Mouse (Mus musculus) liver, embryonic 16.5 days (tissue): Measurements from ENCODE around the gene Sema6d. TPM values are rescaled to one million over a fixed set of nuclear protein-coding genes. Genes with fewer than 3 reads are reported as not detected.

ENCODE experiments used
- ATAC-seq: fragments of 200-750 bp; cut with Nextera tagmentation; 2 replicates; pipeline ENCODE4 v1.8.0; 2017; ENCODE audit warnings: low read depth, mild to moderate bottlenecking, moderate number of reproducible peaks, moderate library complexity
- H3K27ac ChIP-seq: fragments of 300-500 bp; sonication (generic); 2 replicates; pipeline ENCODE4 v1.5.1; 2014; ENCODE audit warnings: mild to moderate bottlenecking, low read length
- H3K27me3 ChIP-seq: fragments of 300-500 bp; sonication (generic); 2 replicates; pipeline ENCODE4 v1.6.1; 2014; ENCODE audit warnings: low read depth, low read length, mixed read lengths; ENCODE audit not compliant: control insufficient read depth, insufficient read depth
- H3K36me3 ChIP-seq: fragments of 300-500 bp; sonication (generic); 2 replicates; pipeline ENCODE4 v1.6.1; 2014; ENCODE audit warnings: mild to moderate bottlenecking; ENCODE audit not compliant: control insufficient read depth, insufficient read depth
- H3K4me1 ChIP-seq: fragments of 300-500 bp; sonication (generic); 2 replicates; pipeline ENCODE4 v1.6.1; 2014; ENCODE audit warnings: low read depth, low read length, mixed read lengths; ENCODE audit not compliant: control insufficient read depth
- H3K4me2 ChIP-seq: fragments of 300-500 bp; sonication (generic); 2 replicates; pipeline ENCODE4 v1.6.1; 2014; ENCODE audit warnings: low read depth, low read length, mixed read lengths
- H3K4me3 ChIP-seq: fragments of 300-500 bp; sonication (generic); 2 replicates; pipeline ENCODE4 v1.5.1; 2014; ENCODE audit warnings: low read depth, mild to moderate bottlenecking, low read length
- H3K9ac ChIP-seq: fragments of 300-500 bp; sonication (generic); 2 replicates; pipeline ENCODE4 v1.6.1; 2014; ENCODE audit warnings: low read depth, low read length
- H3K9me3 ChIP-seq: fragments of 300-500 bp; sonication (generic); replicated peaks from 2 replicates; pipeline ENCODE4 v1.6.1; 2016; ENCODE audit warnings: low read length; ENCODE audit not compliant: control insufficient read depth
- WGBS: fragments of 180-500 bp; shearing (Covaris S2); extraction: QIAGEN DNeasy Blood & Tissue Kit; methylation state at CpG from one replicate; pipeline ENCODE4 v1.1.7; 2014; ENCODE audit not compliant: insufficient replicate concordance; 5-methylcytosine and 5-hydroxymethylcytosine counted together
- polyA plus RNA-seq: library from polyadenylated mRNA; unstranded; fragments of >200 nt; fragmentation: Nextera tagmentation; extraction: Ambion mirVana; gene quantifications from 2 replicates; pipeline ENCODE4 v1.2.1, GENCODE M21; 2015

Sema6d gene
- polyA plus RNA-seq, 1 experiment from 2014 or later = 4.8 TPM

- no peaks in the 10 kb centered on the region for H3K9me3 ChIP-seq
- no peak overlapping the region for H3K27ac ChIP-seq
- no peaks in the 10 kb centered on the region for H3K27me3 ChIP-seq
- no peak overlapping the region for H3K9ac ChIP-seq
- WGBS = 53% methylated on average over 3 of the region's 3 CpGs
- no peak overlapping the region for H3K4me3 ChIP-seq
- ATAC-seq = no peak
- H3K4me2 ChIP-seq = no peak overlapping the region
- no peaks in the 10 kb centered on the region for H3K4me1 ChIP-seq
- H3K36me3 ChIP-seq = no peaks in the 10 kb centered on the region
These were observed 327.0 kb downstream of the Sema6d start for GRCm38 (mm10) chr2:124416730-124417129.

DNA sequence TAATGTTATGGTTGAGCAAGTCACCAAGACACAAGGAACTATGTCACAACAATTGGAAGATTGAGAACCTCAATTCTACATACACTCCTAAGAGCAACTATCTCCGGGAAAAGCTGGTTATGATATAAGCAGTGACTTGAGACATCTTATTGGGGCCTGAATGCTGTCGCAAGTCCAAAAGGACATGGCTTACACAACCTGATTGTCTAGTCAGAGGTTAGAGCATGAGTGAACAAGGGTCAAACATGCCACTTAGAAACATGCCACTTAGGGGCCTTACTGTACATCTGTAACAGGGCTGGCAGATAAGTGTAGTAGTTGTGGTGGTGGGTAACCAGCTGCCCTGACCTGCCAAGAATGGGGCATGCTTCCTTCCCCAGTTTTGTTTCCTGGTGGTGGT, 328.6 kb downstream of the Sema6d start:
- no peaks in the 10 kb centered on the region for H3K27me3 ChIP-seq

GRCm38 (mm10) chr2:124420170-124420825, 330.5 kb downstream of the Sema6d start:
- ATAC-seq = no peak
- H3K9me3 ChIP-seq = no peaks in the 10 kb centered on the region
- WGBS = 11% methylated on average over 1 of the region's 1 CpGs
- no peak overlapping the region for H3K9ac ChIP-seq
- no peak overlapping the region for H3K4me2 ChIP-seq
- no peak overlapping the region for H3K4me3 ChIP-seq
- H3K27me3 ChIP-seq = no peaks in the 10 kb centered on the region
- no peaks in the 10 kb centered on the region for H3K36me3 ChIP-seq
- no peaks in the 10 kb centered on the region for H3K4me1 ChIP-seq
- no peak overlapping the region for H3K27ac ChIP-seq

More for the DNA sequence above, 328.6 kb downstream of the Sema6d start:
- no peaks in the 10 kb centered on the region for H3K4me1 ChIP-seq
- WGBS = 62% methylated on average over 2 of the region's 2 CpGs
- no peak overlapping the region for H3K4me2 ChIP-seq
- H3K27ac ChIP-seq = no peak overlapping the region
- no peak overlapping the region for H3K4me3 ChIP-seq
- H3K9me3 ChIP-seq = no peaks in the 10 kb centered on the region
- no peak overlapping the region for H3K9ac ChIP-seq
- no peaks in the 10 kb centered on the region for H3K36me3 ChIP-seq
- ATAC-seq = no peak

- WGBS = 67% methylated on average over 5 of the region's 5 CpGs
- no peaks in the 10 kb centered on the region for H3K27me3 ChIP-seq
- H3K27ac ChIP-seq = no peak overlapping the region
- no peak overlapping the region for H3K4me2 ChIP-seq
- no peak overlapping the region for H3K4me3 ChIP-seq
- H3K9me3 ChIP-seq = no peaks in the 10 kb centered on the region
- H3K36me3 ChIP-seq = no peaks in the 10 kb centered on the region
- no peak overlapping the region for H3K9ac ChIP-seq
- no peaks in the 10 kb centered on the region for H3K4me1 ChIP-seq
- ATAC-seq = no peak
These were observed 340.0 kb downstream of the Sema6d start for GRCm38 (mm10) chr2:124429744-124430143.

DNA sequence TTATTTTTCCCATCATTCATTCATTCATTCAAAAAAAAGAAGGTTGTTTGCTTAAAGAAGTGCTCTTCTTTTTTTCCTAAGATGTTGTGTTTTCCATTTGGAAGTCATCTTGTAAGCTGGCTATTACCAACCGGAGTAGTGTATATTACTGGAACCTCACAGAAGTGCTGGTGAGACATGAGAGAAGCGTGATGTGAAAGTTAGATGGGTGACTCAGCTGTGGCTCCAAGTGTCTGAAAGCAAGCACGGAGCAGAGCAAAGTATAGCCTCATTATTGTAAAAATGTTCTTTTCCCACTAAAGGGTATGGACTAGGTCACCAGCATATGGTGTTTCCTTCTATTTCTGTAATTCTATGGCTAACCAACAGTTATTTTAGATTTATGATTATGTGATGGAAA, 340.9 kb downstream of the Sema6d start:
- no peak overlapping the region for H3K4me3 ChIP-seq
- H3K4me2 ChIP-seq = no peak overlapping the region
- no peak overlapping the region for H3K27ac ChIP-seq
- no peaks in the 10 kb centered on the region for H3K36me3 ChIP-seq
- no peak overlapping the region for H3K9ac ChIP-seq
- 61% methylated on average over 3 of the region's 3 CpGs for WGBS
- no peak for ATAC-seq
- no peaks in the 10 kb centered on the region for H3K27me3 ChIP-seq
- H3K9me3 ChIP-seq = no peaks in the 10 kb centered on the region
- H3K4me1 ChIP-seq = no peaks in the 10 kb centered on the region

DNA sequence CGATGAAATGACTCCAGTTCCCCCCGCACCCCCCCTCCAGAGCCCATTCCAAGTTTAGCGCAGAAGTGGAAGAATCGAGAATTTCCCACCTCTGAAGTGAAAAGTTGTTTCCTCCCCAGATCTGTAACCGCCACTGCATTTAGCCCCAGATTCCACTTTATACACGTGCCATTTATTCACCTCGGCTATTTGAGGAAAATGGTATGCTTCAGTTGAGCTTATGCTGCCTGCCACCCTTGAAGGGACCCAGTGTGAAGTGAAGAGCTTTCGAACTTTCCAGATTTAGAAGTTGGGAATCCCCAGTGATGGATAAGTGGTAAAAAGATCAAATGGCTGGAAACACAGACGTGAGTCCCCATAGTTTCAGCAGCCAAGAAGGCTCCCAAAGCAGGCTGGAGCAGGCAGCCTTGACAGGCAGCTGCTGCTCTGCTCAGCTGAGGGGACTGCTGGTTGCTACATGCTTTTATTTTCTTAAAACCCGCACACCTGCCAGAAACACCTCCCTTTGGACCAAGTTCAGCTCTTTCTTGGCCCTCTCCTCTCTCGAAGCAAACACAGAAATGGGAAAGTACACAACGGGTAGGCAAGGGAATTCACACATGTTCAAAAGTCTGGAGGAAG, 345.7 kb downstream of the Sema6d start:
- Histone ChIP-seq H3K36me3 (no peaks in the 10 kb centered on the region), H3K27ac (no peak overlapping the region)
- 67% methylated on average over 12 of the region's 12 CpGs for WGBS

GRCm38 (mm10) chr2:124436704-124437103, 346.9 kb downstream of the Sema6d start:
- Histone ChIP-seq H3K4me1 (no peaks in the 10 kb centered on the region), H3K9ac (no peak overlapping the region), H3K4me2 (no peak overlapping the region), H3K4me3 (no peak overlapping the region), H3K36me3 (no peaks in the 10 kb centered on the region), H3K27ac (no peak overlapping the region), H3K9me3 (no peaks in the 10 kb centered on the region), H3K27me3 (no peaks in the 10 kb centered on the region)
- WGBS = 58% methylated on average over 8 of the region's 8 CpGs
- ATAC-seq = no peak

More for the DNA sequence above, 345.7 kb downstream of the Sema6d start:
- Histone ChIP-seq H3K27me3 (no peaks in the 10 kb centered on the region), H3K9me3 (no peaks in the 10 kb centered on the region), H3K9ac (no peak overlapping the region), H3K4me3 (no peak overlapping the region), H3K4me2 (no peak overlapping the region), H3K4me1 (no peaks in the 10 kb centered on the region)
- ATAC-seq = no peak

DNA sequence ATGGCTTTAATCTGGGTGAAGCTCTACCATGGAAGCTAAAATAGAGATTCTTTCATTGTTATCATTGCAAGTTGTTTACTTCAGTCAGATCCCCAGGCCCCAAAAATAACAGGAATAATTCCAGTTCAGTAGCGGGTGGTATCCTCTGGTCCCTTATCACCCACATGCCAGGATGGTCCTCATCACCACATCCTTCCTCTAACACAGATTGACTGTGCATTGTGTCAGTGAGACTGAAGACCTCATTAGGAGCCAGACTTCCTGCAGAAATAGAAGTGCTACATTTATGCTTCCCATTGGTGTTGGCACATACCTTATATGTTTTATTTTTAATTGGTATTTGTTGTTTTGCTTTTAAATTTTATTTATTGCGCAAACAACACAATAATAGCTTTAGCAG, 354.4 kb downstream of the Sema6d start:
- Histone ChIP-seq H3K36me3 (no peaks in the 10 kb centered on the region), H3K4me2 (no peak overlapping the region), H3K27ac (no peak overlapping the region), H3K4me1 (no peaks in the 10 kb centered on the region), H3K4me3 (no peak overlapping the region), H3K9ac (no peak overlapping the region), H3K9me3 (no peaks in the 10 kb centered on the region), H3K27me3 (no peaks in the 10 kb centered on the region)
- WGBS = 38% methylated on average over 2 of the region's 2 CpGs
- ATAC-seq = no peak

DNA sequence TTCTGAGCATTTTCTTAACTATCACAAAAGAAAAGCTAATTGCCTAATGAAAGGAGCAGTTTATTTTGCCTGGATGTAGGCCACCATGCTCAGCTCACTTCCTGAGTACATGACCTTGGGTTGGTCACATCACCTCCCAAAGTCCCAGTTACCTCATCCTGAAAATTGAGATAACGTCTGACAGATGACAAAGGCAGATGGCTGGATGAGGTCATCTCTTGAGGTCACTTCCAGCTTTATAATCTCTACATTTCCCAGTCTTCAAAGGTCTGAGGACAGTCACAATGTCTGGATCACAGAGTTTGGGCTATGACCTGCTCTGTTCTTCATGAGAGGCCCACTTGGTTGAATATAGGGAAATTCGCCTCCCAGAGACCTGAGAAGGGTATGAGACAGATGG, 366.1 kb downstream of the Sema6d start:
- no peak overlapping the region for H3K4me2 ChIP-seq
- no peaks in the 10 kb centered on the region for H3K4me1 ChIP-seq
- no peaks in the 10 kb centered on the region for H3K9me3 ChIP-seq
- 46% methylated on average over 2 of the region's 2 CpGs for WGBS
- no peaks in the 10 kb centered on the region for H3K27me3 ChIP-seq
- no peak for ATAC-seq
- H3K36me3 ChIP-seq = no peaks in the 10 kb centered on the region
- H3K27ac ChIP-seq = no peak overlapping the region
- H3K9ac ChIP-seq = no peak overlapping the region
- no peak overlapping the region for H3K4me3 ChIP-seq
